Mouse (Mus musculus) cerebellum, postnatal 10 days (tissue): ENCODE data around the gene H2-Ob.

ENCODE experiments used
- DNase-seq, 2 experiments: peaks; one replicate each; pipeline ENCODE4 v3.0.0; 2021; ENCODE audit warnings: mixed read lengths in 2 of 2

The H2-Ob gene

DNA sequence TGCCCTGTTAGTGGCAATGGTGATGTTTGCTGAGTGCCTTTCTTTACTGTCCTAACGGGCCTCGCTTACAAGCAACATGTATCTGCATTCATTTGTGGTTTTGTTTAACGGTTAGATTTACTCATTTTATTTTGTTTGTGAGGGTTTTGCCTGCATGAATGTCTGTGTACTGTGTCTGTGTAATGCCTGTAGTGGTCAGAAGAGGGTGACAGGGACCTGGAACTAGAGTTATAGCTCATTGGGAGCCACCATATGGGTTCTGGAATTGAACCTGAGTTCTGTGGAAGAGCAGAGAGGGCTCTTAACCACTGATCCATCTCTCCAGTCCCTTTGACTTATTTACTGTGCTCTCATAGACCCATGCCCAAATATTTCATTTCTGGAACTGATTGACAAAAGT, 8.3 kb downstream of the H2-Ob start:
- DNase-seq: peak; percentile 15 to 27

DNA sequence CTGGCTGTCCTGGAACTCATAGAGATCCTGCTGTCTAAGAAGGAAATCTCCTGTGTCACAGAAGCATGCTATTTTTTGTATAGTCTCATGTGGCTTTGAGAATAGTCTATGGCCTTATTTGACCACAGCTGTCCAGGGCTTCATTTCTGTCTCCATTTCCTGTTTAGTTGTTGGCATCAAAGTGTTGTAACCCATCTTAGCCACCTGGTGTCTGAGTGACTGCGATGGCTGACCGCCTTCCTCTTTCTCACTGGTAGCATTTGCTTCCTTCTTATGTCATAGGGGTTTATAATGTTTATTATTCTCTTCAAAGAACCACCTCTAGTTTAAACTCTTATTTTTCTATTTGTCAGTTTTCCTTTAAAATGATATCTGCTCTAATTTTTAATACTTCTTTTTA, 10.1 kb downstream of the H2-Ob start:
- no peak for DNase-seq

DNA sequence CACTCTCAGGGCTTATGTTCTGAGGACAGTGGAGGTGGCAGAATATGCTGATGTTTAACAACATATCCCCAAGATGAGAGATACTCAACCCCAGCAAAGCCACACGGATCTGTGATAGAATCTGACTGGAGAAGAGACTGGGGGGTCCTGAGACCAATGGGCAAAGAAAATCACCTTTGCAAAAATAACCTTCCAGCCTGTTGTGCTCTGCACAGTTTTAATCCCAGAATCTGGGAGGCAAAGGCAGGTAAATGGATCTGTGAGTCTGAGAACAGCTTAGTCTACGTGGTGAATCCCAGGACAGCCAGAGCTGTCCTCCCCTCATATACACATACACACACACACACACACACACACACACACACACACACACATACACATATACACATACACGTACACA, 10.7 kb downstream of the H2-Ob start:
- no peak for DNase-seq

DNA sequence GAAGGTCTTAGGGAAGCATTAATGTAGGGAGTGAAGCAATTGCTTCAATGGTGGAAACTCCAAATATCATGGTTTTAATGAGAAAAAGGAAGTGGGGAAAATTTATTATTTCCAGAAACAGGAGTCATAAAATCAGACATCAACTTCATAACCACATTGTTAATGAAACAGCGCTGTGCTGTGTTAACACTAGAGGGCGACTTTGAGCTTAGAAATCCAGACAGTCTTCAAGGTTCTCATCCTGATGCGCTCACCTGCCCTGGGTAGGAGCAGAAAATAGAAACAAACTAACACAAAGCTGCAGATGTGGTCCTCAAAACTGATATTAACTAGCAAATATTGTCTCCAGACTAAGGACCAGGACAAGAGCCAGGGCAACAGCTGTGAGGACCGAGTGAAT, 11.2 kb downstream of the H2-Ob start:
- DNase-seq: peak; percentile 63 to 81

DNA sequence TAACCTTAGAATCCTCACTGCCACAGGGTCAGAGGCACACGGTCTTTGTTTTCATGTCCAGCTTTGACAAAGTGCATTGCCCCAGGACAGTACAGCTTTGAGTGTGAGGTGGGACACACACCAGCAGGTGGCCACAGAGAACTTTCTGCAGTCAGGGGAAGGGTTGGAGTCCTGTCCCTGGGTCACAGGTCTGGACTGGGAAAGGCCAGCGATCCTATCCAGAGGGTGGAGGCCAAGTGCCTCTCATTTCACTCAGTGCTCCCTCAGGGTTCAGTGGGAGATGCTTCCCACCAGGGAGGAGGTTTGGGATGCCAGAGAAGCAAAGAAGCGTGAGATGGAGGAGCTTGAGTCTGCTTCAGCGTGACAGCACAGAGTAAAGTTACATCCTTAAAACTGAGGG, 13.0 kb downstream of the H2-Ob start:
- no peak for DNase-seq

DNA sequence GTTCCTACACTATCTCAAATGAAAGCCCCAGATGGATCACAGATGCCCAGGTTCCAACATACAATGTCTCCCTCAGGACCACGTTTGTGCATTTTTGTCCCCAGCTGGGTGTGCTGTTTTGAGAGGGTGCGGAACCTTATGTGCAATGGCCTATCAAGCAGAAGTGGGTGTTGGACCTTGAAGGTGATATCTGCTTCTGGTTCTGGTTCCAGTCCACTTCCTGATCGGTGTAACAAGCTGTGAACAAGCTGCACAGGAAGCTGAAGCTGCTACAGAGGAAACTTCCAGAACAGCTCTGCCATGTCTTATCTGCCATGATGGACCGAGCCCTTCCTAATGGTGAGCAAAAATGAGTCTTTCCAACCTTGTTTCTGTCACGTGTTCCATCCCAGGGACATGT, 17.8 kb downstream of the H2-Ob start:
- no peak for DNase-seq

DNA sequence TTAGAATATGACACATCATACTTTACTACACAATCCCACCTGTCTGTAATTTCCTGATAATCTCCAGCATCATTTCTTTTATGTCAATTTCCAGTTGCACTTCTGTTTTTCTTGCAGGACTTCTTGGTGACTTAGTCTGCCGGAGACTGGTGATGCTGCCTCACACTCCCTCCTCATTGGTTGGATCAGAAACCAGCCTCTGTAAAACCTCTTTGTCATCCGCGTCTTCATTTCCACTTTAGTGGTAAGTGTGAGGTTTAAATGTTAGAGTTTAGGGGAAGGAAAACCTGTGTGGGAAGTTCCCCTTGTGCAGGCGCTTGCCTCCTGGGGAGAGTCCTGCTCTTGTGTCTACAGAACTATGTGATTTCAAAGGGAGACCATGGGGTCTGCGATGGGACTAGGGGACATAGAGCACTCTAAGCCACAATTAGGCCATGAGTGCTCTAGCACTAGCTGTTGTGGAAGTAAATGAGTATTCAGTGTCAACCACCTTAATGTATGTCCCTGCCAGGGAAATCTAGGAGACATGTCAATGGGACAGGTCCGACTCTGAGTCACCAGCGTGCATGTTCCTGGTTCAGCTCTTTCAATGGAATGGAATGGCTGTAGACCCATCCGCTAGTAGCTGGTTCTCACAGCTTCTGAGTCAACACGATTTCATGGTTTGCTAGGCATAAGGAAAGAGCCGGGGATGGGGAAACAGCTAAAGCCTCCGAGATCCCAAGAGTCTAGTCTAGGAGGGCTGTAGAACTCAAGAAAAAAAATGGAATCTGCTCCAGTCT, 19.1 kb downstream of the H2-Ob start, which contains the start of gene H2-Ab1:
Gene H2-Ab1, plus strand, starts transcription at position 96 of the 782 bp plus-strand sequence.
- peak; percentile 82 to 84 for DNase-seq

DNA sequence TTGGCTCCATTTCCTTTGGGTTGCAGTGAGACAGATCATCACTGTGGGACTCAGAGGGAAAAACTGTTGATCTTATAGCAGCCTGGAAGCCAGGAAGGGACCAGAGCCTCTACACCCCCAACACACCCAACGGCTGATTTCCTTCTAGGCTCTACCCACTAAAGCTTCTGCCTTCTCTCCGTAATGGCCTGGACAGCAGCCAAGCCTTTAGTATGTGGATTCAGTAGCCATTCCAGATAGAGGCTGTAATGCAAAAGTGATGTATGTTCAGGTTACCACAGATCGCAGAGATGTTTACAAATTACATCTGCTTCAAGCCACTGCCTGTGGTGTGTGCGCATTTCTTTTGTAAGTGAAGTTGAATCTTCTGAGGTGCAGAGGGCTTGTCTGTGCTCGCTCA, 21.8 kb downstream of the H2-Ob start:
- peak in 1 of 2 experiments; percentile 32 for DNase-seq

DNA sequence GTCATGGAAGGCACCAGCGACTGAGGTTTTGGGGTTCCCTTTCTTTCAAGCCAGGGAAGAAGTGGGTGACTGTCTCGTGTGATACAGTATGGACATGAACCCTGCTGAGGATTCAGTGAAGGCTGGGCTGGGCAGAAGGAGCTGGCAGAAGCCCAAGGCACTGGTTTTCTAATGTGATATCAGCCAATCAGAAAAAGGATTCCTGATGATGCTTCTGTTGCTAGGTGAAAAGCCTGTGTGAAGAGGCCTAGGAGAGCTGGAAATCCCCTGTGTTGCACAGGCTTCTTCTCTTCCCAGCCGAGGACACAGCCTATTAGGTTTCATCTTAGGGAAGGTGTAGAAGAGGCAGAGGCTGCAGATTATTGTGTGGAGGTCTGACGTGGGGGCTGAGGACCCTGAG, 22.8 kb downstream of the H2-Ob start:
- DNase-seq: peak; percentile 89 to 94

DNA sequence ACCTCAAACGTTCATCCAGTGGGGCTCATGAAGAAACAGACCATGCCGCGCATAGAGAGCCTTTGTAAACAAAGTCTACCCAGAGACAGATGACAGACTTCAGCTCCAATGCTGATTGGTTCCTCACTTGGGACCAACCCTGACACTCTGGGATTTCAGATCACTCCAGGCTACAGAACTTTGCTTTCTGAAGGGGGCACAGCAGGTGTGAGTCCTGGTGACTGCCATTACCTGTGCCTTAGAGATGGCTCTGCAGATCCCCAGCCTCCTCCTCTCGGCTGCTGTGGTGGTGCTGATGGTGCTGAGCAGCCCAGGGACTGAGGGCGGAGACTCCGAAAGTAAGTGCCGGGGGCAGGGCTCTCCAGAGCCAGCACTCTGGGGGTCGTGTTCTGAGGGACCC, 24.4 kb downstream of the H2-Ob start:
- DNase-seq: peak; percentile 79 to 87

DNA sequence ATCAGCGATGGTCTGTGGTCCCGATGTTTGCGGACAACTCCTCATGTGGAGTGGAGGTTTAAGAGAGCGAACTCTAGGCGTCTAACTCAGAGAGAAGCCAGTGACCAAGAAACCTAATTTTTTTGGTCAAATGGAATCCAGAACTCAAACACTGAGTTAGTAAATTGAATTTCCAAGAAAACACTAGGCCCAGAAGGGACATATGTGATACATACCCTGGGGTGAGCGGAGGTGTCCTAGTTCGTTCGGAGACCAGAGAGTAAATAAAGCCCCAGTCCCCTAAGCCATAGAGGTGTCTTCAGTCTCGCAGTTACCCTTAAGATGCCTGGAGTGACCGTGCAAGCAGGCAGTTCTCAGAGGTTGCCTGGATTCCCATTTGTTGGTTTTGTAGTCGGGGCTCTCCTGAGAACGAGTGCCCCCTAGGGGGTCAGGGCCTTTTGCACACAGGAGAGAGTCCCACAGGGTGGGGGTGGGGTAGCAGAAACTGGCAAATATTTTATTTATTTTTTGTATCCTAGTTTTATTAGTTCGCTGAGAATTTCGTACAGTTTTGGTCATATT, 25.2 kb downstream of the H2-Ob start:
- peak; percentile 45 to 49 for DNase-seq

DNA sequence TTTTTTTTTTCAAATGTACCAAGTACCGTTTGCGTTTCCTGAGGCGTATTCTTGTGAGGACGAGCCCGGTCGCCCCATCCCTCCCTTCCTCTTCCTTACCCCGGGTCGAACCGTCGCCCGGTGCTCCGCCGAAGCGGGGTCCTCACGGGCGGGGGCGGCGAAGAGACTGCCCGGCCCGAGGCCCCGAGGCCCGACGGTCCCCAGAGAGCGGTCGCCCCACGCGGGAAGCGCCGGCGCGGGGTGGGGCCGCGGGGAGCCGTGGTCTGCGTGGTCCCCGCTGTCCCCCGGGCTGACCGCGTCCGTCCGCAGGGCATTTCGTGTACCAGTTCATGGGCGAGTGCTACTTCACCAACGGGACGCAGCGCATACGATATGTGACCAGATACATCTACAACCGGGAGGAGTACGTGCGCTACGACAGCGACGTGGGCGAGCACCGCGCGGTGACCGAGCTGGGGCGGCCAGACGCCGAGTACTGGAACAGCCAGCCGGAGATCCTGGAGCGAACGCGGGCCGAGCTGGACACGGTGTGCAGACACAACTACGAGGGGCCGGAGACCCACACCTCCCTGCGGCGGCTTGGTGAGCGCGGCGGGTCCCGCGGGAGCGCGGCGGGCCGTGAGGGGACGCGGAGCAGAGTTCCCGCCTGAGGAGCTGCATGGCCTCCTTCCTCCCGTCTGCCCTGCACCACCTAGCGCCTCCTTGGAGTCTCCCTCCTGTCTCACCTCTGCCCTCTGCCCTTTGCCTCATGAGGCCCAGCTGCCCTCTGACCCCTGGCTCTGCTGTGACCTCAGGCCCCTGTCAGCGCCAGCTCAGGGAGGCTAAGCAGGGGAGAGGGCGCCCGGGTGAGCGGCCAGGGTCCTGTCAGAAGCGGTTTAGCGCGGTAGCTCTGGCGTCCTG, 26.0 kb downstream of the H2-Ob start:
- DNase-seq: peak; percentile 23 to 35

DNA sequence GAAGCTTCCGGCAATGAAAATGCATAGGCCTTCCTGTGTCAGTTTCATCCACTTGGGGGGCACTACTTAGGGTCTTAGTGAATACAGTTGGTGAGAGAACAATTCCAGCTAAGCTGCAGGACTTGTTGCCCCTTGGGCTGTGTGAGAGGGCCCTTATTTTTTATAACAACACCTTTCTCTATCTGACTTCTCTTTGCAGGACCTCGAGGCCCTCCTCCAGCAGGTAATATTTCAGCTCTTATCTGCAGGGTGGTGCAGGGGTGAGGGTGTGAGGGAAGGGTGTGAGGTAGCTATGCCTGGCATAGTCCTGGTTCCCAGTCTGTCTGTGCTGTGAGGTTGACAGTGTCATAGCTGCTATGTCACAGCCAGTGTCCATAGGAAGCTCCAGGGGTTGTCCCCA, 29.6 kb downstream of the H2-Ob start:
- DNase-seq: no peak

DNA sequence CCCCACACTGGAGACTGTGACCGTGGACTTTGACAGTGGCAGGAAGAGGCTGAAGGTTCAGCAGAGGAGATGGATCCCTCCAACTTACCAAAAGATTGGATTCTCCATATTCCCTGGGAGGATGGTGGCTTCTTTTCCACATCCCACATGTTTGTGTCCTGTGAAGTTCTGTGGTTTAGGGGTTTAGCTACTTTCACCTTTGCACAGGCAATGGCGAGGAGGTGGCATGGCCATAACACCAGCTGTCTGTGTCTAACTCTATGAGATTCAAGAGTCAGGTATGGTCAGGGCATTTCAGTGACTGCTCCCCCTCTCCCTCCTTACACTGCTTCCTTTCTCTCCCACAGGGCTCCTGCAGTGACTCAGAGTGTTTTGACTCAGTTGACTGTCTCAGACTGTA, 30.0 kb downstream of the H2-Ob start:
- DNase-seq: no peak

DNA sequence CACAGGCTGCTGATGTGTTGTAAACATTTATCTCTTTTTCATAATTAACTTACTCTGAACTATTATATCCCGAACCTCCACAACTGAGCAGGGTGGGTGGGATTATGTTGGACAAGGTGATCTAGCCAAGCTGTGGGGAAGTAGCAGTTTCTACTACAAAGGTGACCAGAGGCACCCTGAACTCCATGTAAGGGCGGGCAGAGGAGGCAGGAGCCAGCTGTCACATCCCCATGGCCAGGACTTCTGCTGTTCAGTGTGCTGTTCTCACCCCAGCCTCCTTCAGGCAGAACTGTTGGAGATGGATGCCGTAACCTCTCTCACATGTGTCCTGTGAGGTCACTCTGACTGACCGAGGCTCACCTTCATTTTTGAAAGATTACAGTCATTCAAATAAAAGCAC, 31.1 kb downstream of the H2-Ob start:
- no peak for DNase-seq

DNA sequence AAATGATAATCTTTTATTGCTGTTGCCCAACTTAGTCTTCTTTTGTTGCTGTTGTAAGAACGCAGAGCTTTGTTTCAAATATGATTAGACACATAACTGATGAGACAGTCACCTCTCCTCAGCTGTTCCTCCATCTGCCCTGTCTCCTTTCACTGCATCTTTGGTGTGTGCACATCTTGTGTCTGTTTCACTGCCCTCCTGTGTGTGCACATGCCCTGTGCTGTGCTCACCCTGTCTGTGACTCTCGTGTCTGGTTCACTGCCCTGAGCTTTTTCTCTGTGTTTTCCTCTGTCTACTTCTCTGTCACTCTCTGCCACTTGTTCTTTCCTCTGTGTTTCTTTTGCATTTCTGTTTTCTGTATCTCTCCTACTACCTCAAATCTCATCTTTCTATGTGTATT, 31.5 kb downstream of the H2-Ob start:
- no peak for DNase-seq

DNA sequence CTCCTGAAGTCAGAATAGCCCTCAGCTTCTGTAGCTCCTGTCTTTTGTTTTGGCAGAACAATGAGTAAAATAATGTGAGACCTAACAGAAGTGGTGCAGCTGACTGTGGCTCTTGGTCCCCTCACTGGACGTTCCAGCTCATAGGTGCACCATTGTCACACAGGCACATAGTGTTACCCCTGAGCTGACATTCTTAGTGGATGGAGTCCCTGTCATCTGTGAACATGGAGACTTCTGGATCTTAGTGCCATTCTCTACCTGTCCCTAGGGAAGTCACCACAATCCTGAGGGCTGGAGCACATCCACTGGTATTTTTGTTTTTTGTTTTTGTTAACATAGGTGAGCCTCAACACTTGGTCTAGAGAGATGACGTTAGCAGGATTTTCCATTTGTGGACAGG, 32.2 kb downstream of the H2-Ob start:
- no peak for DNase-seq

DNA sequence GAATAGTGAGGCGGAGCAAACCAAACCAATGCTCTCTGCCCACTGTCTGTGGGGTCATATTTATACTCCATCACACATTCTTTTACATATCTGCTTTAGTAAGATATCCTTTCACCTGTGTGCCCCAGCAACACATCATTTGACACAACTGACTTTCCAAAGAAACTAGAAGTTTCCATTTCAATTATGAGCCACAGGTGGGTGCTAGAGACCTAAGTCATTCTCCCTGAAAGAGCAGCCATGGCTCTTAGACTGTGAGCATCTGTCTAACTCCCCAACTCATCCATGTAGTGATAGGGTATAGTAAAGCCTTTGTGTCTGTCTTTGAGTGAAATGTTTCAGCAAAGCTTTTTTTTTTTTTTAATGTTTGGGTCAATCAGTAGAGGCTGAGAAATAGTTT, 33.4 kb downstream of the H2-Ob start:
- DNase-seq: no peak

DNA sequence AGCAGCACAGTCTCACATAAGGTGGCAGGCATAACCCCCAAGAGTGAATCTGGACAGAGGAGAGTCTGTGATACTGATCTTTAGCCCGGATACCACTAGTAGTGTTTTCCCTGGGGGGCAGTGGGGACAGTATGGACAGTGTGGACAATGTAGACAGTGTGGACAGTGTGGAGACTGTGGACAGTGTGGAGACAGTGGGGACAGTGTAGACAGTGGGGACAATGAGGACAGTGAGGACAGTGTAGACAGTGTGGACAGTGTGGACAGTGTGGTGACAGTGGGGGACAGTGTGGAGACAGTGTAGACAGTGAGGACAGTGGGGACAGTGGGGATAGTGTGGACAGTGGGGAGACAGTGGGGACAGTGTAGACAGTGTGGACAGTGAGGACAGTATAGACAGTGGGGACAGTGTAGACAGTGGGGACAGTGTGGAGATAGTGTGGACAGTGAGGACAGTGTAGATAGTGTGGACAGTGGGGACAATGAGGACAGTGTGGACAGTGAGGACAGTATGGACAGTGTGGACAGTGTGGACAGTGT, 41.9 kb downstream of the H2-Ob start:
- no peak for DNase-seq

DNA sequence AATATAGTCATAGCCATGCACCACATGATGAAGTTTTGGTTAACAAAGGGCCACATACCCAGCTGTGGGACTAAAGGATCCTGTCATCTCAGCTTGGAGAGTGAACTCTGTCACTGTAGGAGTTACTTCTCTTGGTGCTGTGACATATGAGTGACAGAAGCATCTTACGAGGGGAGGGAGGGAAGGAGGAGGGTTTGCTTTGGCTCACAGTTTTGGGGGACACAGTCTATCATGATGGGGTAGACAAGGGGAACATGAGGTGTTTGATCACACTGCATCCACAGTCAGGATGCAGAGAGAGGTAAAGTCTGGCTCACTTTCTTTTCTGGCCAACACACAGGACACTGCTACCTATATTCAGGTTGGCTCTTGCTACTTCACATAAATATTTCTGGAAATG, 43.1 kb downstream of the H2-Ob start:
- no peak for DNase-seq

DNA sequence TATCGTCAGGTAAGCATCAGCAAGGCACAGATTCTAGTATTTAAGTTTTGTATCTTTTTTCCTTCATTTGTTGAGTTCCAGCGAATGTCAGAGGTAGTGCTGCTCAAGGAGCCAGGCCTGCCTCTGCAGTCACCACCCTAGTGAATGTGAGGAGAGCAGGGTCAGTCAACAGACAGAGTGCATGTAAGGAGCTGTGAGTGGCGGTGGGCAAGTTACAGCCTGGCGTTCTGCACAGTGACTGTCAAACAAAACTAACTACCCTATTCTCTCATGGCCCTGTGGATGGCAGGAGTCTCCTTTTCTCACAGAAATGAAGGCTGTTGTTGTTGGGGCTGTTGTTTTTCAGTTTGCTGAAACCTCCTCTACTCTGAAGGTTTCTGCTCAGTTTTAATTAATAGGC, 46.7 kb downstream of the H2-Ob start:
- no peak for DNase-seq

DNA sequence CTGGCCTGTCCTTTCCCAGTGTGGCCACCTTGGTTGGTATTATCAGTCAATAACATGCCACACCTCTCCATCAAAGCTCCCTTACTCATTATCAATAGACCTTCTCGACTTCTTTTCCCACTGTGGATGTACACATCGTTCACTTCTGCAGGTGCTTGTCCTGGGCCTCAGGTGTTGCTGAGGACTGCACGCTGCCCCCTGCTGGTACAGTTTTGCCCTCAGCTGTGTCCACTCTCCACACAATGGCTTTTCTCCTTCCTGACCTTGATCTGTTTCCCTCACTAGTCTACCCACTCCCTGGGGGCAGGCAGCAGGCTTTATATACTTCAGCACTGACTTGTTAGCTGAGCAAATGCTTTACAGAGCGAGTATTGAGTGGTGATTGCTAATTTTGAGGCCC, 47.1 kb downstream of the H2-Ob start:
- peak in 1 of 2 experiments; percentile 32 for DNase-seq

DNA sequence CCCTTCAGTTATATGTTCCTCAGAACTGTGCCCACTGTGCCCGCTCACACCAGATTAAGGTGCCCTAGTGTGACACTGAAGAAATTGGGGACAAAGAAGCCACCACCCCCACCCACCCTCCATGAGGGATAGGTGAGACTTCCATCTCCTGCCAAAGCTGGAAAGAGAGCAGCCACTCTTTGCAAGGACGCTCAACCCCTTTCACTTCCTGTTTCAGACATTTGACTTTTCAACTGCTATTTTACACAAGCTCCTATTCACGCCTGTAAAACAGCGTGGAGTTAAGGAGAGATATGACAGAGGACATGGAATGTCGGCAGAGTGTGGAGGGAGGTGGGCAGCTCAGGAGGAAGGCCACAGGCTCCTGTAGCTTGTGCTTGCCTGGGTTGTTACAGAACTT, 47.8 kb downstream of the H2-Ob start:
- DNase-seq: no peak
